Mouse (Mus musculus) heart, adult 2 months (tissue): ENCODE measurements around the gene Cpe.

ENCODE experiments used
- CTCF ChIP-seq: fragments of 200-600 bp; IDR thresholded peaks from 2 replicates; pipeline ENCODE4 v1.8.1; 2022; ENCODE audit warnings: antibody characterized with exemption, mild to moderate bottlenecking, moderate library complexity
- EP300 ChIP-seq: fragments of 200-500 bp; IDR thresholded peaks from 2 replicates; pipeline ENCODE4 v1.6.1; 2011; ENCODE audit warnings: low read depth, low read length, control low read depth; ENCODE audit not compliant: insufficient read depth
- POLR2A ChIP-seq: fragments of 200-500 bp; IDR thresholded peaks from 2 replicates; pipeline ENCODE4 v1.6.1; 2011; ENCODE audit warnings: mild to moderate bottlenecking, low read depth, low read length, control low read depth; ENCODE audit not compliant: insufficient read depth

- peak; percentile 83 for TF ChIP-seq CTCF
- TF ChIP-seq POLR2A, result no peak
- peak; percentile 61; the same call in 1 of the 2 replicates for TF ChIP-seq EP300
These were observed 74.2 kb downstream of the Cpe start for GRCm38 (mm10) chr8:64618618-64619017.
